Mouse (Mus musculus): ENCODE measurements around the gene Col5a2. TPM values are rescaled to one million over a fixed set of nuclear protein-coding genes. Genes with fewer than 3 reads are reported as not detected.

Gene Col5a2
- polyA plus RNA-seq, 1 experiment from 2014 or later, result 16.0 TPM

DNA sequence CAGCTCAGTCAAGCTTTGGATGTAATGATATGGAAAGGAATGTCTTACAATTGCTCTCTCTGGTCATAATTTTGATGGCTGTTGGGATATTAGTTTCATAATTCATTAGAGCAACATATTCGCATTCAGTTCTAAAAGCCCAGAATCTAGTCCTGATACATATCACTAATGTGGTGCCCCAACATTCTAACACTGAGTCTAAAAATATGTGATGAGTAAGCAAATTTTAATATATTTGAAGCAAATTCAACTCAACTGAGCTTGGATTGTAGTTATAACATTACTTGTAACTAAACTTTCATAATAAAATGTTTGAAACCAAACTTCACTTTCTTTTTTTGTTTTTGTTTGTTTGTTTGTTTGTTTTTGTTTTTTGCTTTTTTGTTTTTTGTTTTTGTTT is 173.9 kb downstream of the Col5a2 start:
- Histone ChIP-seq H3K4me1 (ENCODE audit: control insufficient read depth, insufficient read depth, low read length) (no peaks in the 10 kb centered on the region), H3K4me2 (ENCODE audit: low read depth) (no peak overlapping the region), H3K27me3 (ENCODE audit: control insufficient read depth, insufficient read depth, low read length) (no peaks in the 10 kb centered on the region), H3K27ac (ENCODE audit: low read depth, low read length) (no peak overlapping the region), H3K36me3 (ENCODE audit: control insufficient read depth, insufficient read depth, low read length) (no peaks in the 10 kb centered on the region), H3K9ac (ENCODE audit: low read length) (no peak overlapping the region), H3K9me3 (ENCODE audit: control insufficient read depth, low read length) (no peaks in the 10 kb centered on the region), H3K4me3 (ENCODE audit: low read depth, low read length) (no peak overlapping the region)
- no peak for ATAC-seq (ENCODE audit: insufficient read depth, low FRiP score, low TSS enrichment)
- DNase-seq (ENCODE audit: low spot score), result no peak
- 94% methylated on average over 1 of the region's 1 CpGs for WGBS

Other genes with a start within 250 kb of the Col5a2 start
- gene Col3a1, start 191.7 kb downstream of the Col5a2 start, polyA plus RNA-seq (2014; fragmentation: Nextera tagmentation; extraction: Ambion mirVana), result 340 and 386 TPM in 2 replicates